Mouse (Mus musculus): Measurements from ENCODE around the gene Ltn1.

The Ltn1 gene

GRCm38 (mm10) chr16:87432033-87432814, at the start of gene Ltn1:
Gene Ltn1 (minus strand): TSS chr16:87432612.
- DNase-seq (ENCODE audit: low spot score in 2 of 2): peak; percentile 97 to 99

- no peak for DNase-seq (ENCODE audit: low spot score in 2 of 2)
These were observed 38.2 kb upstream of the Ltn1 start for GRCm38 (mm10) chr16:87470579-87470978.

- DNase-seq (ENCODE audit: low spot score in 2 of 2): no peak
These were observed 26.3 kb upstream of the Ltn1 start for GRCm38 (mm10) chr16:87458752-87459151.

GRCm38 (mm10) chr16:87455180-87455611, 22.8 kb upstream of the Ltn1 start:
- DNase-seq (ENCODE audit: low spot score in 2 of 2): peak in 1 of 2 experiments; percentile 43

- DNase-seq (ENCODE audit: low spot score in 2 of 2): peak; percentile 84 to 94
These were observed 22.2 kb upstream of the Ltn1 start, which contains the start of gene Usp16 for GRCm38 (mm10) chr16:87454419-87455179. Gene Usp16 (plus strand): TSS chr16:87454703.

- DNase-seq (ENCODE audit: low spot score in 2 of 2): no peak
These were observed 20.8 kb upstream of the Ltn1 start for GRCm38 (mm10) chr16:87453226-87453625.

GRCm38 (mm10) chr16:87445528-87445927, 13.1 kb upstream of the Ltn1 start:
- DNase-seq (ENCODE audit: low spot score in 2 of 2): no peak

GRCm38 (mm10) chr16:87445110-87445509, 12.7 kb upstream of the Ltn1 start:
- no peak for DNase-seq (ENCODE audit: low spot score in 2 of 2)

GRCm38 (mm10) chr16:87444071-87444470, 11.7 kb upstream of the Ltn1 start:
- no peak for DNase-seq (ENCODE audit: low spot score in 2 of 2)

- no peak for DNase-seq (ENCODE audit: low spot score in 2 of 2)
These were observed 10.8 kb upstream of the Ltn1 start for GRCm38 (mm10) chr16:87443245-87443644.

- DNase-seq (ENCODE audit: low spot score in 2 of 2): no peak
These were observed 9.9 kb upstream of the Ltn1 start for GRCm38 (mm10) chr16:87442291-87442690.

- DNase-seq (ENCODE audit: low spot score in 2 of 2): no peak
These were observed 8.7 kb upstream of the Ltn1 start for GRCm38 (mm10) chr16:87441089-87441488.

GRCm38 (mm10) chr16:87440184-87440686, 7.8 kb upstream of the Ltn1 start, which contains the start of gene Rwdd2b:
Gene Rwdd2b (minus strand): TSS chr16:87440573.
- peak; percentile 78 to 94 for DNase-seq (ENCODE audit: low spot score in 2 of 2)

GRCm38 (mm10) chr16:87438697-87439096, 6.3 kb upstream of the Ltn1 start:
- no peak for DNase-seq (ENCODE audit: low spot score in 2 of 2)

GRCm38 (mm10) chr16:87437096-87437495, 4.7 kb upstream of the Ltn1 start:
- DNase-seq (ENCODE audit: low spot score in 2 of 2): no peak

GRCm38 (mm10) chr16:87435411-87436205, 3.2 kb upstream of the Ltn1 start:
- no peak for DNase-seq (ENCODE audit: low spot score in 2 of 2)

GRCm38 (mm10) chr16:87434946-87435345, 2.5 kb upstream of the Ltn1 start:
- DNase-seq (ENCODE audit: low spot score in 2 of 2): no peak

- DNase-seq (ENCODE audit: low spot score in 2 of 2): no peak
These were observed 1.9 kb upstream of the Ltn1 start for GRCm38 (mm10) chr16:87434266-87434665.

- no peak for DNase-seq (ENCODE audit: low spot score in 2 of 2)
These were observed 4.9 kb downstream of the Ltn1 start for GRCm38 (mm10) chr16:87427516-87427915.

- no peak for DNase-seq (ENCODE audit: low spot score in 2 of 2)
These were observed 11.8 kb downstream of the Ltn1 start for GRCm38 (mm10) chr16:87420662-87421061.

GRCm38 (mm10) chr16:87405001-87405400, 27.4 kb downstream of the Ltn1 start:
- no peak for DNase-seq (ENCODE audit: low spot score in 2 of 2)
